Mouse (Mus musculus) NIH3T3 (cell line): ENCODE data around the gene Agfg2.
"Not testable (repeated sequence)": the region's sequence is repeated elsewhere in the genome, so short reads cannot be mapped to it uniquely, and the experiment has no call there.

Source experiments
- DNase-seq: peaks from one replicate; pipeline ENCODE4 v3.0.0-alpha.2; 2012; ENCODE audit warnings: low read depth

The Agfg2 gene

DNA sequence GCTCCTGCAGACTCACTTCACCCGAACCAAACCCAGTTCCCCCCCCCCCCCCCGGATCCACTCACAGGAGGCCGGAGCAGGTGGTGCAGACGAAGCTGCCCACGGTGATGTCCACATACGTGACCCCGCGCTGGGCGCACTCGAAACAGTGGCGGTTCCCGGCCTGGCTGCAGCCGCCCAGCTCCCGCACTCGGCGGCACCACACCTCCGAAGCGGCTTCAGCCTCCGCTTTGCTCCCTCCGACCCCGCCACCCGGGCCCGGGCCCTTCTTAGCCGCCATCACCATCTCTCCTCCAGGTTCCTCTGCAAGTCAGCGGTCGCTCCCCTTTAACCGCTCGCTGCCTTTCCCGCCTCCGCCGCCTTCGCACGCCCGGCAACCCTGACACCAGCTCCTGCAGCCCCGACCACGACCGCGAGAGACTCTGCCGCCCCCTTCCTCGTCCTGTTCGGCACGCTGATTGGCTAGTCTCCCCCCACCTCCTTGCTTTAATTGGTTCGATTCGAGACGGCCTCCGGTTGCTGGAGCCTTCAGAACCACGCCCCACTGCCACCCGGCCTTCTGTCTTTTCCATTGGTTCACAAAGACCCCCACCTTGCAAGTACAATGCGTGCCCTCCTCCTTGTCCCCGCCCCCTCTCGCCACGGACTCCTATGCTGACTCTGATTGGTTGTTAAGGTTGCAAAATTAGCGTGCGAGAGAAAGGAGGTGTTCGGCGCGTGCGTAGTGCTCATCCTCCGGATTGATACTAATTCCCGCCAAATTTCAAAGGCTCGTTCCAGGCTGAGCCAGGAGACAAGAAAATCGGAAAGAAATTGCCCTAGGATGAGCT, at the start of gene Agfg2:
Gene Agfg2, minus strand, starts transcription at position 433 of the 830 bp plus-strand sequence.
- peak; percentile 99 for DNase-seq

- DNase-seq, result no peak
Observed at GRCm38 (mm10) chr5:137733638-137734288, 49.2 kb upstream of the Agfg2 start.

- DNase-seq, result no peak
Observed at GRCm38 (mm10) chr5:137726767-137727166, 42.2 kb upstream of the Agfg2 start.

DNA sequence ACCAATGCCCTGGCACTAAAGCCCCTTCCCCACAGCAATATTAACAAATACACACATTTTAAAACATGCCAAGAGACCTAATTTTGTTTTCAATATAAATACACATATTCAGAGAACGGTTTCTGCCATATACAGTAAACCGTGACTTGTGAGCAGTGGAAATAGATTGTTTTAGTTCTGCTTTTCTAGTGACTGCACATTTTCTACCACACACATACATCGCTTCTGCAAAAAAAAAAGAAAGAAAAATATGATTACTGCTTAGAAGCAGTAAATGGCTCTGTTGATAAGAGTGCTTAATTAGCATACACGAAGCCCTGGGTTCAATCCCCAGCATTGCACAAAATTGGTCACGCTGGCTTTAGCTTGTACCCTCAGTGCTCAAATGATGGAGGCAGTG, 39.3 kb upstream of the Agfg2 start:
- no peak for DNase-seq

DNA sequence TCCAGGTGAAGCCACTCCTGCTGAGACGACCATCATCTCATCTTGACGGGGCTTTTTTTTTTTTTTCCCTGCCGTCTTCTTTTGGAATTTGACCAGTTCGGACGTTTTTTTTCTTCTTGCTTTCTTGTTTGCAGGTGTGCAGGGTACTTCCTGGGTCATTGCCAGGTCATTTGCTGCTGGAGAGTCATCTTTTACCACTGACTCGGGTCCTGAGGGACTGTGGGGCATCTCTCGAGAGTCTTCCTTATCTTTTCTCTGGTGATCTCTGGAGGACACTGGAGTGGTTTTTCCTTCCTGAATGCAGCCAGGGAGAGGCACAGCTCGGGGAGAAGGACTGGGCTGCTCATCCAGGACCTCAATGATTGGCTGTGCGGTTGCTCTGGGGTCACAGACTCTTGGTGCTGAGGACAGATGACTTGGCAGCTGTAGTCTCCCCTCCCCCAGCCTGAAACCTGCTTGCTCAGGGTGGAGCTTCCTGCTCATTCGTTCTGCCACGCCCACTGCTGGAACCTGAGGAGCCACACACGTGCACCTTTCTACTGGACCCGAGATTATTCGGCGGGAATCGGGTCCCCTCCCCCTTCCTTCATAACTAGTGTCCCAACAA, 36.1 kb upstream of the Agfg2 start:
- DNase-seq, result not testable (repeated sequence)

DNA sequence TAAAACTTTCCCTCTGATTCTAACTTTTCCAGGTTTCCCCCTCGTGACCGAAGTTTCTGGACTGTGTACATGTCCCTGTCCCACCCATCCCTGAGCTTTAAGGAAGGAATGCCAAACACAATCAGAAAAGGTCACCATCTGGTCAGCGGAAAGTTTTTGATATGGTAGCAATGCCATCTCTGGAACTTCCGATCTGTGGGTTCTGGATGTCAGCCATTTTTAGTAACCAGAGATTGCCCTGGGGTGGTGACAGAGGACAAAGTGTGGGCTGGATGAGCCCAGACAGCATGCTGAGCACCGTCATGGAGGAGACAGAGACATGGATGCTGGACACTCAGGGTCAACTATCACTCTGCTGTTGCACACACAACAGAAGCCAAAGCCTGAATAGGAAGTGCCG, 34.6 kb upstream of the Agfg2 start:
- DNase-seq, result no peak

DNA sequence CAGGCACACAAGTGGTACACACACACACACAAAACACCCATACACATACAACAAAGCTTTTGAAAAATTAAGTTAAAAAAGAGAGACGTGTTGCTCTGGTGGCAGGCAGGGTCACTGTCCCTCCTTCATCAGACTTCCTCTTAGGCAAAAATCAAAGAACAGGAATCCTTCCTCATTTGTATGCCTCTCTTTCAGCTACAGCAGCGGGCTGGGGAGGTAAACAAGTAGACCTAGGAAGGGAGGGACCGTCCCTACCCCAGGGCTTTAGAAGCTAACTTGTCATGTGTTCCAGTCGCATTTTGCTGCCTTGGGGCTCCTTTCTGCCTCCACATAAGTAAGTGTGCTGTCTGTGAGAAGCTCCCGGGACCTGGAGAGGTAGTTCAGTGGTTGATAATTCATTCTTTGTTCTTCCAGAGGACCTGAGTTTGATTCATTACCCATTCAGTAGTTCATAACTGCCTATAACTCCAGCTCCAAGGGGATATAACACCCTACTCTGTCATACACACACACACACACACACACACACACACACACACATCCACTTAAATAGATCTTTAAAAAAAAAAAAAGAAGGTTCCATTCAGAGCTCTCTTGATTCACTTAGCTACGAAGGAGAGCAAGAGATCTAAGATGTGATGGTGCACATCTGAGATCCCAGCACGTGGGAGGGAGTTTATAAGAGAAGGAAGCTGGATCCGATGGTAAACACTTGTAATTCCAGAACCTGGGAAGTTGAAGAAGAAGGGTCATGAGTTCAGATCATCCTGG, 33.7 kb upstream of the Agfg2 start:
- no peak for DNase-seq

DNA sequence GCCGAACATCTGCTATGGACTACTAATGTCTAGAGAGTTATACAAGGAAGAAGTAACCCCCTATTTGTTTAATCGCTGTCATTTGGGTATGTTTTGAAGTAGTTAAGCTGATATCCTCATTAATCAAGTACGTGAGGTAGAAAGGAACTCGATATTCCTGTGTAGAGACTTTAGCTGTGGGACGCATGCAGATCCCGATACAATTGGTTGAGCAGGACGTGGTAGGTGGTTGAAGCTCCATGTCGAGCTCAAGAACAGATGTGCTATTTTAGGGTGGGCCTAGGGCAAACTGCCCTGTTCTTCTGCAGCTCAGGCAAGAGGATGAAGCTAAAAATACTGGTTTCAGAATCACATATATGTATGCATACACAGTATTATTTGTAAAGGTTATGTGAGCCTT, 31.2 kb upstream of the Agfg2 start:
- no peak for DNase-seq

DNA sequence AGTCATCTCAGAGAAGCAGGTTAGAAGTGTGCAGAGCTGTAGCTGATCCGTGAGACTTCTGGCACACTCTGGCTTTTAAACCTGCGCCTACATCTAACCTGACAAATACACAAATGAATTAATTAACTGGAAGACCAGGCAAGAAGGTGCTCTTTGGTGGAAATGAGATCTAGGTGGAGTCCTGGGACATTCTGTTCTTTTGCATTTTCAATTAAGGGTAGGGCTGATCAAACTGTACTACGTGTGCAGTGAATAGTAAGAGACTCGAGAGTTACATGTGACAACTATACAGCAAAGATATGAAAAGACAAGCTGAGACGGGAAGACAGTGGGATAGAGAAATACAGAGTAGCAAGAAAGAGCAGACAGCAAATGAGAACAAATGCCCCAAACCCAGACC, 28.9 kb upstream of the Agfg2 start:
- DNase-seq, result no peak

DNA sequence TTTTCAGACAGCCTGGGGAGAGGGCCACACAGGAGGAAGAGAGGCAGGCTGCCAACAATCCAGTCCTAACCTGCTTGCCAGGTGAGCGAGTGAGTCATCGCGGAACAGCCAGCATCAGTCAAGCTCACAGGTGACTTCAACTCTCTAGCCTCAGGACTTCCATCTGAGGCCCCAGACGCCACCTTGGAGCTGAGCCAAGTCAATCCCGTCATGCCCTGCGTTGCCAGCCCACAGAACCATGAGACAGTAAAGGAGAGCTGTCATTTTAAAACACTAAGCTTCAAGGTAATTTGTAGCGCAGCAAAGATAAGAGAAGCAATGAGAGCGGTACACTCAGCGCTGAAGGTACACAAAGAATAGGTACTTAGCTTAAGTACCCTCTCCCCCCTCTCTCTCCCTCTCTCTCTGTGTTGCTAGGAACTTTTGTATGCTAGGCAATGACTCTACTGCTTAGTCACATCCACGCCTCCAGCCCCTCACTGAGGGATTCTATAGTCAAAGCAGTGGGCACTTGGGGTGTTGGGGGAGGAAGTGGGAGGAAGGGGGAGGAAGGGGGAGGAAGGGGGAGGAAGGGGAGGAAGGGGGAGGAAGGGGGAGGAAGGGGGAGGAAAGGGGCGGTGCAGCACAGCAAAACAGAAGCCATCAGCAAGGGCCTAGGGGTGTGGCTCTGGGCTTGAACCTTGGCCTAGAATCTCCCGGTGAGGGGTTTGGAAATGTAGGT, 22.5 kb upstream of the Agfg2 start:
- peak; percentile 19 for DNase-seq

GRCm38 (mm10) chr5:137705242-137705641, 20.7 kb upstream of the Agfg2 start:
- DNase-seq, result no peak

DNA sequence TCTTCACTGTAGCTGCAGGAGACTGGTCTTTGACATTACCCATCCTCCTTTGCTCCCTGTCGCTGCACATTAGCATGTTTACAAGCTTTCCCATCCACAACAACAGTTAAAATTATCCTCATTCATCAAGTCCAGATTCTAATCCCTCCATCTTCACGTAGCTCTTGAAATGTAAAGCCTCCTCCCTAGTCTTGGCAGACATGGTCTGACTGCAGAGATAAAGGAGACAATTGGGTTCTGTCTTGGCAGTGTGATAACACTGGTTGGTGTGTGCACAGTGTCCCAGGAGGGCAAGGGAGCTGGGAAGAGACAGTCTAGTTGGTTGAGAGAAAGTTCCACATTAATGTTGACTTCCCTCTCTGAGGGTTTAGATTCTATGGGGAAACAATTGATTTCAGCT, 15.3 kb upstream of the Agfg2 start:
- no peak for DNase-seq

DNA sequence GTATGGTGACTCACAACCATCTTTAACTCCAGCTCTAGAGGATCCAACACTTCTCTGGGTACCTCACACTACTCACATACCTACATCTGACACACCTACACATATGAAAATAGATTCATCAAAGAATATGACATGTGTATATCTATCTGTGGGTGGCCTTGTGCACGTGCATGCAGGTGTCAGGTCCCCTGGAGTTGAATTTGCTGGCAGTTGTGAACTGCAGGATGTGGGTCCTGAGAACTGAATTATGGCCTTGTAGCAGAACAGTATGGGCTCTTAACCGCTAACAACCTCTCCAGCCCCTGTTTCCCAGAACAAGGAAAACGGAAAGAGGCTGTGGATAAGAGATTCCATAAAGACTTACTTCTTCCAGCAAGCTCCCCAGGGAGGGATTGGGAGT, 14.6 kb upstream of the Agfg2 start:
- peak; percentile 59 for DNase-seq

DNA sequence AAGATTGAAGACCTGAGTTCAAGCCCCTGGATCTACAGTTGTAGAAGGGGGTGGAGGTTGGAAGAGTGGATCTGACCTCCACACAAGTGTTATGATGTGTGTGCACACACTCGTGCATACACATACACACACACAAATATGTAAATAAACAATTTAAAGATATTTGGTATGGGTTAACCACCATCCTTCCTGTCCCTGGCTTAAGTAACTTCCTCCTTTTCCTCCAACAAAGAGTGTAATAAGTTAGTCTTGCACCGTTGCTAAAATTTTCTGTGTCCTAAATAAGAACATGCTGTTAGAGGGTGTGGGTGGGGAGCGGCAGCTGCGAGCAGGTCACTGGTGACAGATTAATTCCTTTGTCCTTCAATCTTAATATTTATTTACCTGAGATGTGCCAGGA, 11.4 kb upstream of the Agfg2 start:
- DNase-seq, result no peak

DNA sequence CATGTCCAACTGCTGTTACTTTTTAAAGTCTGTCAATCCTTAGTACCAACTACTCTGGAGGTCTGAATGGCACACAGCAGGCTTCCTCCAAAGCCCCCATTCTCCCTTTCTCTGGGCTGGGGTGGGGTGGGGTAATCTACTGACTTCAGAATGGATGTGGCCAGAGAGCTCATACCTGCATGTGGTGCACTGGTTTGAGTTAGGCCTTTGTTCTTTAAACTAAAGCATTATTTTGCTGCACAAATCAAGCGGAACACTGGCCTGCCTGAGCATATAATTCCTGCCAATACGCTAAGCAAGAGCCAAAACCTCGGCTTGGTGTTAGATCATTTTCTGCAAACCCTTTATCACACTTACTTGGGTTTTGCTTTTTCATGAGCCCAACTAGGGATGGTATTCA, 10.3 kb upstream of the Agfg2 start:
- peak; percentile 11 for DNase-seq

- no peak for DNase-seq
Observed at GRCm38 (mm10) chr5:137691881-137692280, 7.4 kb upstream of the Agfg2 start.

DNA sequence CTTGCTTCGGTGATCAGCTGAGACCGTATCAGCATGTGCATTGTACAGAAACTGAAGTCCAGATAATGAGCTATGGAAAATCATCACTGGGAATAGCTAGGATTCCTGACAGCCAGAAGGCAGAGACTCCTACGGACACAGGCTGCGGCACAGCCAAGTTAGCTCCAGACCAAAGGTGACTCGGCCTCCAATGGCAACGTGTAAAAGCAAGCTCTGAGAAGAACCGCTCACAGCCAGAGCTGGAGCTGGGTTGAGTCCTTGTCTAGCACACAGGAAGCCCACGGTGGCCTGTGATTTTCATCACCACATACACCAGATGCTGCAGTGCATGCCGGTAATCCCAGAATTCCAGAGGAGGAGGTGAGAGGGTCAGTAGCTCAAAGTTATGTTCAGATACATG, 6.0 kb upstream of the Agfg2 start:
- DNase-seq, result no peak

- no peak for DNase-seq
Observed at GRCm38 (mm10) chr5:137689974-137690373, 5.4 kb upstream of the Agfg2 start.

DNA sequence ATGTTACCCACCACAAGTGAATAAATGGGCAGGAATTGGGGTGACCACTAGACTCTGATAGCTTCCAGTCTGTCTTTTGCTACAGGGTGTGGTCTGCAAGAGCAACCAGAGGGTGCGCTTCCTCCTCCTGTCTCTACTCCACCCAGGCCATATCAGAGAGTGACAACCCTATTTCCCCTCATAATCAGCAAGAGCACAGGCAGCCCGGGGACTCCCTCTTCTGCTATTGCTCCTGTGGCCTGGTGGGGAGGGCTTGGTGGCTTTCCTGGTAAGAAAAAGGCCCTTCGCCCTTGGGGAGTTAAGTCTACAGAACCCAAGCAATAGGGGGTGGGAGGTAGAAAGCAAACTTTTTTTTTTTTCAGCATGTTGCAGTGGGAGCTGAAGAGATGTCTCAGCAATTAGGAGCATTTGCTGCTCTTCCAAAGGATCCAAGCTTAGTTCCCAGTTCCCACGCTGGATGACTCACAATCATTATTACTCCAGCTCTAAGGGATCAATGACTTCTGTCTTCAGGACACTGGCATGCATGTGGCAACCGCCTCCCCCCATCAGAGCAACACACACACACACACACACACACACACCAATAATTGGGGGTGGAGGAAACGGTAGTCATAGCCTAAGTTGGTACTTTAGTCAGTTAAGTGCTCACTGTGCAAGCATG, 1.7 kb upstream of the Agfg2 start:
- DNase-seq, result no peak

- DNase-seq, result no peak
Observed at GRCm38 (mm10) chr5:137685653-137686052, 1.1 kb upstream of the Agfg2 start.
